Mouse (Mus musculus) testis, postnatal 10 days (tissue): ENCODE data around the gene Slc12a9.

Experiments used
- DNase-seq: peaks from one replicate; pipeline ENCODE4 v3.0.0; 2021; ENCODE audit warnings: low spot score

Slc12a9 gene

GRCm38 (mm10) chr5:137313466-137314192, 19.8 kb downstream of the Slc12a9 start:
- DNase-seq, result no peak

GRCm38 (mm10) chr5:137308356-137308755, 25.0 kb downstream of the Slc12a9 start:
- DNase-seq, result no peak

GRCm38 (mm10) chr5:137307071-137307912, 26.1 kb downstream of the Slc12a9 start, which contains the start of gene Srrt:
Gene Srrt (minus strand): TSS chr5:137307674.
- peak; percentile 92 for DNase-seq

GRCm38 (mm10) chr5:137306439-137307005, 26.9 kb downstream of the Slc12a9 start:
- DNase-seq, result no peak

- DNase-seq, result no peak
Observed at GRCm38 (mm10) chr5:137305822-137306221, 27.6 kb downstream of the Slc12a9 start.

GRCm38 (mm10) chr5:137304816-137305215, 28.6 kb downstream of the Slc12a9 start:
- DNase-seq, result no peak

- DNase-seq, result no peak
Observed at GRCm38 (mm10) chr5:137304165-137304564, 29.2 kb downstream of the Slc12a9 start.

GRCm38 (mm10) chr5:137303609-137304008, 29.8 kb downstream of the Slc12a9 start:
- DNase-seq, result no peak

- DNase-seq, result peak; percentile 70
Observed at GRCm38 (mm10) chr5:137301253-137301652, 32.1 kb downstream of the Slc12a9 start.

- no peak for DNase-seq
Observed at GRCm38 (mm10) chr5:137299240-137299639, 34.2 kb downstream of the Slc12a9 start.

GRCm38 (mm10) chr5:137297126-137297525, 36.3 kb downstream of the Slc12a9 start:
- DNase-seq, result no peak

- no peak for DNase-seq
Observed at GRCm38 (mm10) chr5:137295712-137296111, 37.7 kb downstream of the Slc12a9 start.

- no peak for DNase-seq
Observed at GRCm38 (mm10) chr5:137295296-137295695, 38.1 kb downstream of the Slc12a9 start.

- DNase-seq, result no peak
Observed at GRCm38 (mm10) chr5:137294744-137295093, 38.7 kb downstream of the Slc12a9 start.

- peak; percentile 95 for DNase-seq
Observed at GRCm38 (mm10) chr5:137293839-137294743, 39.3 kb downstream of the Slc12a9 start, which contains the start of gene Ufsp1. Gene Ufsp1 (plus strand): TSS chr5:137294629.

GRCm38 (mm10) chr5:137293282-137293681, 40.1 kb downstream of the Slc12a9 start:
- DNase-seq, result peak; percentile 85

- DNase-seq, result no peak
Observed at GRCm38 (mm10) chr5:137291381-137291926, 41.9 kb downstream of the Slc12a9 start.

GRCm38 (mm10) chr5:137290677-137291076, 42.7 kb downstream of the Slc12a9 start:
- DNase-seq, result peak; percentile 81

- DNase-seq, result no peak
Observed at GRCm38 (mm10) chr5:137289591-137290365, 43.6 kb downstream of the Slc12a9 start.

GRCm38 (mm10) chr5:137288999-137289470, 44.4 kb downstream of the Slc12a9 start:
- peak; percentile 67 for DNase-seq
